Mouse (Mus musculus): ENCODE data around the gene Srgap1.

Srgap1 gene

GRCm38 (mm10) chr10:121877906-121878305 lies 169.2 kb downstream of the Srgap1 start:
- 84% methylated on average over 9 of the region's 9 CpGs for WGBS

GRCm38 (mm10) chr10:121873063-121873489 lies 174.0 kb downstream of the Srgap1 start:
- WGBS, result 59% methylated on average over 4 of the region's 4 CpGs

DNA sequence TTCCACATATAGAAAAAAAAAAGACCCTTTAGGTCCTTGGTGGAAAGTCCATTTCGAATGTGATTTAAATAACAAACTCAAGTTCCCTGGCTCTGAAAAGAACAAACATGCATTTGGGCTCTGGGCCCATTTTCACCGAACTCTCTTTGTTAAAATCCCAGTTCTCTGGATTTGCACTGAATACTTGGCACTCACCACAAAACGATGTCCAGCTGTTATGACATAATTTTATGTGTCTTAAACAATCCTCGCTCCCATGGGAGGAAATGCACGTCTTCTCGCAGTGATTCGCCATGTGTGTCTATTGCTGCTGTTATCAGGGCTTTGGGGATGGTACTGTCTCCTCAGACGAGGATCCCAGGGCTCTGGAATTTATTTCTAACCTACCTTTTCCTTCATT lies 177.2 kb downstream of the Srgap1 start:
- WGBS, result 63% methylated on average over 8 of the region's 8 CpGs

DNA sequence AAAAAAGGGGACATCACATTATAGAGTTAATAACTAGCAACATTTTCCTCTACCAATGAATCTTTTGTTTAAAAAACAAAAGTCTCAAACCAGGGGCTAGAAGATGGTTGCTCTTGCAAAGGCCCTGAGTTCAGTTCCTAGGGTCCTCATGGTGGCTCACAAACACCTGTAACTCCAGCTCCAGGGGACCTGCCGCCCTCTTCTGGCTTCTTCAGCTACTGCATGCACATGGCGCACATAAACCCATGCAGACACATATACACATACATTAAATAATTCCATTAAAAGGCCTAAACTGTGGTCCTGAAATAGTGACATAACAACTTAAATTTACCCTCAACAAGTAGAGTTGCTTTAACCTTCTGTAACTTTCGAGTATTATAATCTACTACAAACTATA lies 178.9 kb downstream of the Srgap1 start:
- 97% methylated on average over 3 of the region's 3 CpGs for WGBS

- whole genome bisulfite sequencing, result 80% methylated on average over 18 of the region's 18 CpGs
These were observed 181.4 kb downstream of the Srgap1 start for GRCm38 (mm10) chr10:121865503-121866239.

DNA sequence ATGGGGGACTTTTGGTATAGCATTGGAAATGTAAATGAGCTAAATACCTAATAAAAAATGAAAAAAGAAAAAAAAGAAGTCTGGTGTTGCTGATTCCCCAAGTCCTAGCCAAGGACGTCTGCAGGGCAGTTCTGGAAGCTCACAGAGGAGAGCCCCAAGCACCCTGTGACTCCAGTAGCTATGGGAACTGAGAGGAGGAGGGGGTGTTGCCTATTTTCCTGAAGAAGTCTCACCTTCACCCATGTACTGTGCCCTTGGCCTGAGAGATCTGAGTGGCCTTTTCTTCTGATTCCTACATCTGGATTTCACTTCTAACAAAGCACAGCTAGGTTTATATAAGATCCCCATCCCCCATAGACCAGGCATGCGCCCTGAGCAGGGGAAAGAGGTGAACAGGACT lies 186.2 kb downstream of the Srgap1 start:
- 84% methylated on average over 2 of the region's 2 CpGs for WGBS

DNA sequence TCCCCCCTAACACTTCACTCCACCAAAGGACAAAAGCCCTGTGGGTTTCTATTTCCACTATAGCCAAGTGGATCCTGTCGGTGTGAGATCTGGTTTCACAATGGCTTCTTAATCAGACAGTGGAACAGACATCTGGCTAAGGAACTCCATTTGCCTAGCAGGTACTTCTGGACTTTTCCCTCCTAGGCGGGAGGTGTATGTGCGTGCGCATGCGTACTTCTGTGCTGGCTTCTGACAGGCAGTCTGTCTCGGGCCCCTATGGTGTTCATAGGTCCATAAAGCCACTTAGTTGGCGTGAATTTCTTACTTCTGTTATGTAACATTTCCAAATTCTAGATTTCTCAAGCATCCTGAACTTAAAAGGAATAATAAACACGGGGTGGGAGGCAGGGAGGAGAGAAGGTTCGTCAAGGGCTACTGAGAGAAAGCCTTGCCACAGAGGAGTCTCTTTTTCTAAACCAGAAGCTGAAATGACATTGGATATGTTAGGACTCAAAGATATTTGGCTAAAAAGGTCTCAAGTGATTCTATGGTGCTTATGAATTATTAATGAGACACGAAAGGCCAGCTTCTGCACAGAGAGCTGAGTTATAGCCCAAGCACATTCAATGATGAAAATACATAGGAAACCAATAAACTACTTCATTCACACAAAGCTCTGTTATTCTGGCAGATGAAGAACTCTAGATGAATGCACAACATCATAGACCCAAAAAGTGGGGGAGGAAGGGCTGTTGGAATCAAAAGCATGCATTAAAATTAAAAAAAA lies 187.1 kb downstream of the Srgap1 start:
- 80% methylated on average over 10 of the region's 10 CpGs for WGBS

GRCm38 (mm10) chr10:121858911-121859310 lies 188.2 kb downstream of the Srgap1 start:
- 69% methylated on average over 2 of the region's 2 CpGs for WGBS

- 80% methylated on average over 1 of the region's 1 CpGs for WGBS
These were observed 189.0 kb downstream of the Srgap1 start for GRCm38 (mm10) chr10:121858086-121858485.

DNA sequence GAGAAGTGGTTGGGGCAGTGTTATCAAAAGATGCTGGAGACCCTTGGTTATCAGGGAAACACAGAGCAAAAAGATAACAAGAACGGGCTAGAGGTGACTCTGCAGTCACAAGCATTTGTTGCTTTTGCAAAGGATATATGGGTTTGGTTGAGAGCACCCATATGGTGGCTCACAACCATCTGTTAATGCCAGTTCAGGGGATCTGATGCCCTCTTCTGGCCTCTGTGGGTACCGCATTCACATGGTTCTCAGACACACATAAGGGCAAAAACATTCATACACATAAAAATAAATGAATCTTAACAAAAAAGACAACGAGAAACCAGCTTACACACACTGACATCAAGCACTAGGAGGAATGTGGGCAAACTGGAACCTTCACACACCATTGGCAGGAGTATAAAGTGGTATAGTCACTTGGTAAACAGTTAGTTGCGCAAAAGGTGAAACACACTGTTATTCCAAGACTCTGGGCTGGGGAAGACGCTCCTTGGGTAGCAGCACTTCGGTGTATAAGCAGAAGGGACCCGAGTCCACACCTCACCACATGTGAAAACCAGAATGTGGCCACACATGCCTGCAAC lies 191.2 kb downstream of the Srgap1 start:
- WGBS, result 94% methylated on average over 7 of the region's 7 CpGs

DNA sequence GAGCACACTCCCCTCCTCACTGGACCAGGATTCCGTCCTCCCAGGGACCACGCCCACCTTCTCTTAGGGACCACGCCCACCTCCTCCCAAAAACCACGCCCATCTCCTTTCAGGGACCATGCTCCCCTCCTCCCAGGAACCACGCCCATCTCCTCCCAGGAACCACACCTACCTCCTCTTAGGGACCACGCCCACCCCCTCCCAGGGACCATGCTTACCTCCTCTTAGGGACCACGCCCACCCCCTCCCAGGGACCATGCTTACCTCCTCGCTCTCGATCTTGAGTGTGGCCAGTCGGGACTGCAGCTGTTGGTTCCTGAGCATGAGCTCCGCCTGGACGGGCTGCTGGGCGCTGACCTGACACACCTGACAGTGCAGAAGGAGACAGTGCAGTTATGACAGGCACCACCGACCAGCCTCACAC lies 193.7 kb downstream of the Srgap1 start:
- WGBS, result 66% methylated on average over 14 of the region's 14 CpGs

GRCm38 (mm10) chr10:121849496-121849895 lies 197.6 kb downstream of the Srgap1 start:
- 76% methylated on average over 2 of the region's 2 CpGs for WGBS

DNA sequence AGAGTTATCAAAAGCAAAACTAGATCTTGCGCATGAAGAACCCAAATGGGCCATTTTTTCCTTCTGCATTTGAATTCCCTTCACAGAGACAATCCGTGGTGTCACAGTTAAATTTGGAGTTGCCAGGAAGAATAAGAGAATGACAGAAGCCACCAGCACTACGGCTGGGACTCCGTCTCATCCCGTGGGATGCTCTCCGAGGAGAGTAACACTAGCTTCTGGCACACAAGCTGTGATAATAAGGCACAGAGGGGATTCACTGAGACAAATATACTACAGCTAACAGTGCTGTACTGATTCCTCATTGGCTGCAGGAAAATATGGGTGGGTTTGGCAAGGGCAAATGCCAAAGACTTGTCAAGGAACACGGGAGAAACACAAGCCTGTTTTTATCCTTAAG lies 201.4 kb downstream of the Srgap1 start:
- 48% methylated on average over 7 of the region's 7 CpGs for WGBS

DNA sequence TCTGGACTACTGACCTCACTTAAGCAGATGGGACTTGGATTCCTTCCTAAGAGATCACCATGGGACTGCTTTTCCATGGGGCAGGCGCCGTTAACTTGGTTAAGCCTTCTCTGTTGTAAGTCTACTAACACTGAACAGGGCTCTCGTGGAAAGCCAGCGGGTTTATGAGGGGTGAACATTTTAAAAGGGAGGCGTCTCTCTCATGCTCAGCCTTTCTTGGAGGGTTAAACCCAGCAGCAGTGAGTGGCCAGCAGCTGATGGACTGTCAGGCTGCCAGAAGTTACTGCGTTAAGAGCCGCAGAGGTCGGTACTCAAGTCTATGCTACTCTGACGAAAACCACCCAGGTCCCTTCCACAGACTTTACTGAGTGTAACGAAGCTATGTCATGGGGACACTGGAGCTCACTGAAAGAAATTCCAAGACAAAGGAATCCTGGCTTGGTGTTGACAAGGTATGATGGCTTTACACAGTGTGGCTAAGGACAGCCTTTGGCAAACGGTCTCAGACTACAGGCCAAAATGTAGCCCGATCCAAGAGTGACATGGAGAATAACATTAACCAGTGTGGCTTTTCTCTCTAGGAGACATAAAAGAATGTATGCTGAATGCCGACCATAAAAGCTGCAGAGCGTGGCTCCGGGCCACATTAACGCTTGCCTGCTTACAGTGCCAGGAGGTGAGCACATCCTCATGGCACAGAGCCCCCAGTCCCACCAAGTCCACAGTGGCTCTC lies 209.8 kb downstream of the Srgap1 start:
- 57% methylated on average over 16 of the region's 16 CpGs for WGBS

DNA sequence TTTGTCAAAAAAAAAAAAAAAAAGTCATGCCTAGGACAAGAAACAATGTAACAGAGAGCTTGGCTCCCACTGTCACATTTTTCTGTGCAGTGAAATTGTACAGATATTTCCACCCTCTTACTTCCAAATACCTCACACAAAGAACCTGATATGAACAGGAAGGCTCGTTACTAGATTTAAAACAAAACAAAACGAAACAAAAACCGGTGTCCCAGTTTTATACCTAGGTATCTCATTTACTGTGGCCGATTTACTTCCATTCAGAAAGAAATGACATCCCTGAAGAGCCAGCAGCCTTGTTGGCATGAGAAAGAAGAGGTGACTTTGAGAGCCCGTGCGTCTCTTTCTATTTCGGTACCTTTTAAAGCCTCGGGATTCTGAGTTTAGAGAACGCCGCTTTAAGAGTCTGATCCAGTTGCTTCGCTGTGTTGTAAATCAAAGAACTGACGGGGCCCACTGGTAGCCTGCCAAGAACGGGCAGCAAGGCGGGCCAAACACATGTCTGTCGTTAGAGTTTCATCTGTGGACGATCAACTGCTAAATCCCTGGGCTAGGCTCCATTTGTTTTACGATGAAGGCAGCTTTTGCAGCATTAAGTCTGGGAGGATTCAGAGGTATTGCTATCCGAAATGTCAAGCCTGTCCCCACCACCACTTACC lies 210.5 kb downstream of the Srgap1 start:
- 26% methylated on average over 18 of the region's 18 CpGs for WGBS

DNA sequence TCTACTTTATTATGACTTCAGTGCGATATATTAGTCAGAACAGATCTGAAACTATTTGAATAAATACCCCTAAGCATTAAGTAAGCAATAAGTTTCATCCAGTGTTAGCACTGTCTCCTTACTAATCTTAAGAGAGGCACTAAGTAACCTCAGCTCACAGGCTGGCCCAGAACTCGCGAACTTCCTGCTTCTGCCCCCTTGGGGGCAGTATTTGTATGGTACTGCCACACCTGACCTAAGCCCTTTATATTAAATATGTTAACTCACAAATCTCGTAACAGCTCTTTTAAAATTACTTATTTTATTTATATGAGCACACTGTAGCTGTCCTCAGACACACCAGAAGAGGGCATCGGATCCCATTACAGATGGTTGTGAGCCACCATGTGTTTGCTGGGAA lies 213.7 kb downstream of the Srgap1 start:
- 95% methylated on average over 5 of the region's 5 CpGs for WGBS

DNA sequence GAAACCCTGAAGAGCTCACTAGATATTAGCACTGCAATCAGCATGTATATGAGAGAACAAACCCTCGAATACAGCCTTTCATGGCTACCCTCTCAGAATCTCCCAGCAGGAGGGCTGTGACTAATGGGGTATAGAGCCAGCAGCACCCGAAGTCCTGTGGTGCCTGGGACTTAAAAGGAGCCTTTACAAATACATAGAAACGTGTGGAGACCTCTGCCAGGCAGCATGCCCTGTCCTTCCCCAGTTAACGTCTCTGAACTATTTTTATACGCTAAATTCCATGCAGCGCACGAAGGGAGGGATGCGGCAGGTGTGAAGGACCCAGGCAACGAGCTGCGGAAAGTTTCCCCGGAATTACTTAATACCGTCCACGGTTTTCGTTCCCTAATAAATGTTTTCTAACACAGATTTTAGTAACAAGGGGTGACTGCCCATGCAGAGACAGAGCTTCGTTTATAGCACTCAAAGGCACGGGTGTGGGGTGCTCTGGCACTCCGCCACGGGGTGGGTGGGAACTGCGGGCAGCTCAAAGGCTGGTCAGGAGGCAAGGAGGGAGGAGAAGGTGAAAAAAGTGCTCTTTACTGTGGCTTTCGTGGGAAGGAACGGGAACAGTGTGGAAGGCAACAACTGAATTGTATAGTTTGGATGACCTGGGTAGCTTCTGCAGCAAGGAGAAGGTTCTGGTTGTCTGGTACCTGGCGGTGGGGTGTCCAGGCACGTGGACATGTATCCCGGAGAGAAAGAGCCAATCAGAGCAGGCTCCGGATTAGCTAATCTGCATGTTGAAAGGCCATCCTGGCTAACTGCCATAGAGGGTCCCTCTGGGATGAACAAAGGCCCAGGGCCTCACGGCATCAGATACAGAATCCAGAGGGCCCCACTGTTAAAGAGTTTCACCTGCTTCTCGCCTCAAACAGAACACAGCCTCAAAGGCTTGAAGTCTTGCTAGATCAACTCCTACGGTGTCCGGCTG lies 216.5 kb downstream of the Srgap1 start:
- WGBS, result 63% methylated on average over 29 of the region's 29 CpGs

GRCm38 (mm10) chr10:121829800-121830303 lies 217.3 kb downstream of the Srgap1 start:
- WGBS, result 76% methylated on average over 5 of the region's 5 CpGs

GRCm38 (mm10) chr10:121829034-121829433 lies 218.1 kb downstream of the Srgap1 start:
- 91% methylated on average over 6 of the region's 6 CpGs for WGBS

- WGBS, result 64% methylated on average over 5 of the region's 5 CpGs
These were observed 224.4 kb downstream of the Srgap1 start for GRCm38 (mm10) chr10:121822674-121823073.
